Mouse (Mus musculus) heart, postnatal 0 days (tissue): ENCODE measurements around the gene A930033H14Rik.

Experiments used
- CTCF ChIP-seq: IDR thresholded peaks from 2 replicates; pipeline ENCODE4 v1.5.1; 2016; ENCODE audit warnings: antibody characterized with exemption, control low read depth, low read depth
- EP300 ChIP-seq: IDR thresholded peaks from 2 replicates; pipeline ENCODE4 v1.6.1; 2016; ENCODE audit warnings: antibody characterized with exemption, low read depth

- TF ChIP-seq EP300 (no peak), CTCF (no peak)
Observed at GRCm38 (mm10) chr10:69223232-69223631, 10.3 kb upstream of the A930033H14Rik start.
